Mouse (Mus musculus) MEL (cell line): ENCODE data around the gene Fars2. TPM values are rescaled to one million over a fixed set of nuclear protein-coding genes. Genes with fewer than 3 reads are reported as not detected.

Source experiments
- DNase-seq: peaks from one replicate; pipeline ENCODE4 v3.0.0; 2011; ENCODE audit warnings: low read depth, low spot score
- H3K27ac ChIP-seq: 2 replicates; pipeline ENCODE4 v1.5.1; 2012; ENCODE audit warnings: low read depth, mild to moderate bottlenecking, control low read depth, low read length, moderate library complexity; ENCODE audit not compliant: control insufficient read depth
- H3K27me3 ChIP-seq, 2 experiments: fragments of 150-350 bp in 1 of 2; sonication (generic) in 1 of 2; 2 replicates each; pipeline ENCODE4 v1.6.1; 2012; ENCODE audit warnings: low read length in 2 of 2, mild to moderate bottlenecking in 2 of 2, improper control_type of control experiment in 1 of 2, moderate library complexity in 1 of 2; ENCODE audit not compliant: insufficient read depth in 2 of 2, control insufficient read depth in 1 of 2
- H3K36me3 ChIP-seq, 2 experiments: 2 replicates each; pipeline ENCODE4 v1.6.1; 2012 to 2014; ENCODE audit warnings: low read length in 2 of 2, improper control_type of control experiment in 1 of 2, inconsistent platforms in 1 of 2, mild to moderate bottlenecking in 1 of 2; ENCODE audit not compliant: insufficient read depth in 2 of 2, control insufficient read depth in 1 of 2
- H3K4me1 ChIP-seq, 2 experiments: fragments of 150-350 bp in 1 of 2; sonication (generic) in 1 of 2; 2 replicates each; pipeline ENCODE4 v1.6.1; 2012; ENCODE audit warnings: low read length in 2 of 2, improper control_type of control experiment in 1 of 2, mild to moderate bottlenecking in 1 of 2; ENCODE audit not compliant: insufficient read depth in 2 of 2, control insufficient read depth in 1 of 2
- H3K4me3 ChIP-seq, 2 experiments: fragments of 150-350 bp in 1 of 2; sonication (generic) in 1 of 2; 2 replicates each; pipeline ENCODE4 v1.5.1; 2012; ENCODE audit warnings: low read depth in 2 of 2, low read length in 2 of 2, mild to moderate bottlenecking in 2 of 2, moderate library complexity in 2 of 2, control low read depth in 1 of 2, improper control_type of control experiment in 1 of 2; ENCODE audit not compliant: control insufficient read depth in 1 of 2, insufficient read depth in 1 of 2
- H3K79me2 ChIP-seq: 2 replicates; pipeline ENCODE4 v1.6.1; 2012; ENCODE audit warnings: mild to moderate bottlenecking, low read length, moderate library complexity; ENCODE audit not compliant: control insufficient read depth, poor library complexity, insufficient read depth
- H3K9ac ChIP-seq: 2 replicates; pipeline ENCODE4 v1.6.1; 2012; ENCODE audit warnings: low read depth, mild to moderate bottlenecking, control low read depth, low read length, moderate library complexity; ENCODE audit not compliant: control insufficient read depth, poor library complexity, severe bottlenecking
- H3K9me3 ChIP-seq: fragments of 150-350 bp; sonication (generic); replicated peaks from 2 replicates; pipeline ENCODE4 v1.6.1; 2012; ENCODE audit warnings: mild to moderate bottlenecking, low read length, improper control_type of control experiment, moderate library complexity; ENCODE audit not compliant: insufficient read depth
- GABPA ChIP-seq: IDR thresholded peaks from 2 replicates; pipeline ENCODE4 v1.6.1; 2012; ENCODE audit warnings: low read depth, mild to moderate bottlenecking, inconsistent platforms, low read length, improper control_type of control experiment, moderate library complexity
- GATA1 ChIP-seq: IDR thresholded peaks from 2 replicates; pipeline ENCODE4 v1.6.1; 2011; ENCODE audit warnings: low read depth, low read length, improper control_type of control experiment
- MAX ChIP-seq: IDR thresholded peaks from 2 replicates; pipeline ENCODE4 v1.6.1; 2011; ENCODE audit warnings: low read length, improper control_type of control experiment
- MXI1 ChIP-seq: IDR thresholded peaks from 2 replicates; pipeline ENCODE4 v1.6.1; 2011; ENCODE audit warnings: mild to moderate bottlenecking, low read depth, low read length, improper control_type of control experiment
- MYB ChIP-seq: IDR thresholded peaks from 2 replicates; pipeline ENCODE4 v1.6.1; 2011; ENCODE audit warnings: mild to moderate bottlenecking, low read depth, low read length, improper control_type of control experiment
- MYC ChIP-seq: IDR thresholded peaks from 2 replicates; pipeline ENCODE4 v1.6.1; 2011; ENCODE audit warnings: low read depth, mild to moderate bottlenecking, low read length, improper control_type of control experiment, moderate library complexity
- NELFE ChIP-seq: IDR thresholded peaks from 2 replicates; pipeline ENCODE4 v1.6.1; 2011; ENCODE audit warnings: low read depth, low read length, improper control_type of control experiment
- POLR2A ChIP-seq, 2 experiments: IDR thresholded peaks; 2 replicates each; pipeline ENCODE4 v1.6.1; 2011 to 2012; ENCODE audit warnings: low read length in 2 of 2, mild to moderate bottlenecking in 2 of 2, control low read depth in 1 of 2, improper control_type of control experiment in 1 of 2, low read depth in 1 of 2, moderate library complexity in 1 of 2; ENCODE audit not compliant: control insufficient read depth in 1 of 2, insufficient read depth in 1 of 2, poor library complexity in 1 of 2
- POLR2AphosphoS5 ChIP-seq: IDR thresholded peaks from 2 replicates; pipeline ENCODE4 v1.6.1; 2012; ENCODE audit warnings: low read depth, borderline replicate concordance, mild to moderate bottlenecking, inconsistent platforms, low read length, moderate library complexity, mixed read lengths
- RCOR1 ChIP-seq: IDR thresholded peaks from 2 replicates; pipeline ENCODE4 v1.6.1; 2012; ENCODE audit warnings: low read depth, mild to moderate bottlenecking, inconsistent platforms, low read length, improper control_type of control experiment
- SIN3A ChIP-seq: IDR thresholded peaks from 2 replicates; pipeline ENCODE4 v1.6.1; 2012; ENCODE audit warnings: low read length, improper control_type of control experiment, inconsistent platforms
- TBP ChIP-seq: IDR thresholded peaks from 2 replicates; pipeline ENCODE4 v1.8.0; 2011; ENCODE audit warnings: low read depth, low read length, improper control_type of control experiment
- TCF12 ChIP-seq: IDR thresholded peaks from 2 replicates; pipeline ENCODE4 v1.6.1; 2014; ENCODE audit warnings: low read depth, mild to moderate bottlenecking, inconsistent platforms, low read length, improper control_type of control experiment, moderate library complexity
- USF1 ChIP-seq: IDR thresholded peaks from 2 replicates; pipeline ENCODE4 v1.6.1; 2014; ENCODE audit warnings: low read depth, mild to moderate bottlenecking, inconsistent platforms, low read length, improper control_type of control experiment, moderate library complexity
- polyA plus RNA-seq, 2 experiments: library from polyadenylated mRNA; stranded (reverse) in 1 of 2; unstranded in 1 of 2; fragments of >175 nt in 1 of 2; fragments of >200 nt in 1 of 2; gene quantifications; 2 replicates each; pipeline versions ENCODE4 v1.2.1 to v1.2.4; 2012; ENCODE audit warnings: low replicate concordance in 2 of 2, low read depth in 1 of 2; ENCODE audit not compliant: insufficient read length in 2 of 2, insufficient read depth in 1 of 2, missing spikeins in 1 of 2
- total RNA-seq: library from RNA; depleted of rRNA; stranded (reverse); fragments of 300-350 nt; gene quantifications from 2 replicates; pipeline ENCODE4 v1.2.3, GENCODE M21; 2012

Gene Fars2
- total and polyA plus RNA-seq, 3 experiments: 32.6 to 39.2 TPM; not detected in 1

- Histone ChIP-seq H3K9ac (no peak overlapping the region), H3K9me3 (no peaks in the 10 kb centered on the region), H3K4me3 (no peak overlapping the region), H3K27ac (no peak overlapping the region), H3K4me1 (no peaks in the 10 kb centered on the region), H3K36me3 (no peaks in the 10 kb centered on the region), H3K79me2 (no peaks in the 10 kb centered on the region), H3K27me3 (no peaks in the 10 kb centered on the region)
- no peak for TF ChIP-seq USF1
- TF ChIP-seq GABPA: no peak
- no peak for TF ChIP-seq MAX
- no peak for TF ChIP-seq TBP
- no peak for TF ChIP-seq TCF12
- no peak for DNase-seq
These were observed 392.9 kb downstream of the Fars2 start for GRCm38 (mm10) chr13:36510161-36510560.

DNA sequence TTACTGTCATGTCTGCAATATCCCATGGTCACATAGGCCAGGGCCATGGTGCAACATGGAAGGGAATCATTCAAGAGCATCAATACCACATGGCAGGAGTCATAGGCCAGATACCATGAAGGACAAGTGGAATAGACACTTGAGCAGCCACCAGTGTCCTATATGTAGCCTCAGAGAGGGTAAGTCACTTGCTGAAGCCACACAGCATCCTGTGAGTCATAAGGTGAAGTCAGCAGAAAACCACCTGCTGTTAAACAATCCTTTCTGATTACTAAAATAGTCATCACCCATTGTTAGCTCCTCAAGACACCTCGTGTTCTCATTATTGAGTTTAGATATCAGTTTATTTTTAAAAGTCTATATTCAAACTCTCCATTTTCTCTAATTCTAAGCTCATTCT, 395.9 kb downstream of the Fars2 start:
- Histone ChIP-seq H3K9ac (no peak overlapping the region), H3K27ac (no peak overlapping the region), H3K4me1 (no peaks in the 10 kb centered on the region), H3K4me3 (no peak overlapping the region), H3K9me3 (no peaks in the 10 kb centered on the region), H3K27me3 (no peaks in the 10 kb centered on the region), H3K36me3 (no peaks in the 10 kb centered on the region), H3K79me2 (no peaks in the 10 kb centered on the region)
- no peak for TF ChIP-seq MYC
- DNase-seq: no peak

- Histone ChIP-seq H3K9me3 (no peaks in the 10 kb centered on the region), H3K27me3 (no peaks in the 10 kb centered on the region)
- TF ChIP-seq POLR2AphosphoS5 (no peak), MYB (no peak), GATA1 (no peak), MXI1 (no peak), RCOR1 (no peak), POLR2A (IDR thresholded peaks at IDR 0.05; ENCODE audit: control insufficient read depth in 1 of 2, insufficient read depth in 1 of 2, low read depth in 1 of 2, low read length in 2 of 2, poor library complexity in 1 of 2) (no peak), SIN3A (no peak), NELFE (no peak), TBP (no peak)
- TF ChIP-seq, all 39 proteins: peak for 0
- Histone ChIP-seq H3K4me3 (no peak overlapping the region), H3K9ac (no peak overlapping the region), H3K4me1 (peaks cover 0 to 5% of the 10 kb centered on the region in 2 experiments; a peak in 2 of 4 replicates), H3K79me2 (no peaks in the 10 kb centered on the region), H3K36me3 (peaks cover 0 to 2% of the 10 kb centered on the region in 2 experiments; a peak in 1 of 4 replicates), H3K27ac (no peak overlapping the region)
- no peak for DNase-seq
These were observed 400.9 kb downstream of the Fars2 start for GRCm38 (mm10) chr13:36518144-36518571.
